Mouse (Mus musculus): Measurements from ENCODE around the gene Zfp148. TPM values are rescaled to one million over a fixed set of nuclear protein-coding genes. Genes with fewer than 3 reads are reported as not detected.

Gene Zfp148
- polyA plus RNA-seq, 1 experiment from 2014 or later, result 78.9 TPM

DNA sequence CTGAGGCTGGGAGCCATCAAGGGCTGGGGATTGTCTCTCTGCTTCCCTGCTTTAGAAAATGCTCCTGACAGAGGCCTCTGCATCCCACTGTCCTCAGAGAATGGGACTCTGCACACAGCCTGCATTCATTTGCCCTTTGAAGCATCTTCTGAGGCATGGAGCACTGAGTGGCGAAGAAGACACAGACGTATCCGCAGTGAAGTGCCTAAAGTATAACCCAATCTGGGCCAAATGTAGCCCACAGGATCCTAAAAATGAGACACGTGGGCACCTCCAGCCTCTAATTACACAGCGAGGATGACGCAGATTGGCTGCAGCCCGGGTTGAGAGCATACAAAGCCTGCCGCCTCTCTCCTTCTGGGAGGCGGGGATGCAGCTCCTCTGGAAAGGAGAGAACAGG, 36.3 kb upstream of the Zfp148 start:
- H3K27me3 ChIP-seq (replicated peaks; ENCODE audit: control insufficient read depth, insufficient read depth, low read length), result no peaks in the 10 kb centered on the region
- H3K9ac ChIP-seq (replicated peaks; ENCODE audit: low read depth, low read length), result 0 out of 2 replicates have a peak overlapping the region, but pooled peaks have one; percentile 0
- no peak overlapping the region for H3K4me3 ChIP-seq (replicated peaks; ENCODE audit: low read length)
- H3K27ac ChIP-seq (ENCODE audit: low read length), result no peak overlapping the region
- peak; percentile 71 for ATAC-seq
- H3K4me1 ChIP-seq (replicated peaks; ENCODE audit: control insufficient read depth, insufficient read depth, low read length), result no peaks in the 10 kb centered on the region
- H3K36me3 ChIP-seq (ENCODE audit: control insufficient read depth, insufficient read depth), result no peaks in the 10 kb centered on the region
- WGBS, result 33% methylated on average over 9 of the region's 9 CpGs
- H3K9me3 ChIP-seq (ENCODE audit: control insufficient read depth, low read length), result no peaks in the 10 kb centered on the region
- H3K4me2 ChIP-seq (ENCODE audit: low read length), result no peak overlapping the region

DNA sequence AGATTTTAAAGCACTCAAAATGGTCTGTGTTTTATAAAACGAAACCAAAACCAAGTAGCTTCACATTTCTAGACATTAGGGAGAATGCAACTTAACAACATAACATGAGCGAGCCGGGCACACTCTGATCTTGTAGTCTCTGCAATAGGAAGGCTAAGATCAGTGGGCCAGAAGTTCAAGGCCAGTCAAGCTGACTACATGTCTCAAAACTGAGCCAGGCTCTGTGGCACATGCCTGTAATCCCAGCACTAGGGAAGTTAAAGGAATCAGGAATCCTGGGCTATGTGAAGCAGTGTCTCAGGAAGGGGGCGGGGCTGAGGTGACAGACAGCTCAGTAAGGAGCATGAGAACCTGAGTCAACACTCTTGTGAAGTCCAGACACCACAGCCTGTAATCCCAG, 35.8 kb upstream of the Zfp148 start:
- 80% methylated on average over 4 of the region's 4 CpGs for WGBS
- no peaks in the 10 kb centered on the region for H3K27me3 ChIP-seq (replicated peaks; ENCODE audit: control insufficient read depth, insufficient read depth, low read length)
- no peak overlapping the region for H3K27ac ChIP-seq (ENCODE audit: low read length)
- no peak overlapping the region for H3K9ac ChIP-seq (replicated peaks; ENCODE audit: low read depth, low read length)
- no peak overlapping the region for H3K4me2 ChIP-seq (ENCODE audit: low read length)
- no peak overlapping the region for H3K4me3 ChIP-seq (replicated peaks; ENCODE audit: low read length)
- H3K36me3 ChIP-seq (ENCODE audit: control insufficient read depth, insufficient read depth), result no peaks in the 10 kb centered on the region
- H3K4me1 ChIP-seq (replicated peaks; ENCODE audit: control insufficient read depth, insufficient read depth, low read length), result no peaks in the 10 kb centered on the region
- no peak for ATAC-seq
- no peaks in the 10 kb centered on the region for H3K9me3 ChIP-seq (ENCODE audit: control insufficient read depth, low read length)

DNA sequence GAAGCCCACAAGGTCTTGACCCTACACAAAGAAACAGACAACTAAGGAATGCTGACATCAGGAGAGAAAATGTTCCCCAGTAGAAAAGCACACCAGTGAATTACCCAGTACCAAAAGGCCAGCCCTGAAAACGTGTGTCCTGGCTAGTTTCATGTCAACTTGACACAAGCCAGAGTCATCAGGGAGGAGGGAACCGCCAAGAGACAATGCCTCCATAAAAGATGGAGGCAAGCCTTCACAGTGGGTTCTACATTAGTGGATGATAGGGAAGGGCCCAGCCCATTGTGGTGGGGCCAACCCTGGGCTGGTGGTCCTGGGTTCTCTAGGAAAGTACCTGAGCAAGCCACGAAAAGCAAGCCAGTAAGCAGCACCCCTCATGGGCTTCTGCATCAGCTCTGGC, 34.3 kb upstream of the Zfp148 start:
- Histone ChIP-seq H3K4me1 (replicated peaks; ENCODE audit: control insufficient read depth, insufficient read depth, low read length) (no peaks in the 10 kb centered on the region), H3K4me3 (replicated peaks; ENCODE audit: low read length) (no peak overlapping the region), H3K9me3 (ENCODE audit: control insufficient read depth, low read length) (no peaks in the 10 kb centered on the region), H3K9ac (replicated peaks; ENCODE audit: low read depth, low read length) (no peak overlapping the region), H3K27ac (ENCODE audit: low read length) (no peak overlapping the region), H3K36me3 (ENCODE audit: control insufficient read depth, insufficient read depth) (no peaks in the 10 kb centered on the region), H3K4me2 (ENCODE audit: low read length) (no peak overlapping the region), H3K27me3 (replicated peaks; ENCODE audit: control insufficient read depth, insufficient read depth, low read length) (no peaks in the 10 kb centered on the region)
- ATAC-seq, result no peak
- WGBS, result 71% methylated on average over 3 of the region's 3 CpGs

DNA sequence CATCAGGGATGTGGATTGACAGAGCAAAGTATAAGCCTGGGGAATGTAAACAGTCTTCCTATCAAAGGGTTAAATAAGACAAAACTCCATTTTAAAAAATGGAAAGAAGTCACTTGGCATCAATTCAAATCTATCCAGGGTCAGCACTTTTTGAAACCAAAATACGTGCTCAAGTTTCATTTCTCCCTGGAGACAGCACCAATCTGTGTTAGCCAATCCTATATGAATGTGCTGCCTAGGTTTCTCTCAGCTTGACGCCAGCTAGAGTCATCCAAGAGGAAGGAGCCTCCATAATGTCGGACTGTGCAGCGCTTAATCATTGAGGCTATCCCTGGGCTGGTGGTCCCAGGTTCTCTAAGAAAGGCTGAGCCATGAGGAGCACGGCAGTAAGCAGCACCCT, 33.5 kb upstream of the Zfp148 start:
- 71% methylated on average over 5 of the region's 5 CpGs for WGBS
- H3K4me3 ChIP-seq (replicated peaks; ENCODE audit: low read length), result no peak overlapping the region

DNA sequence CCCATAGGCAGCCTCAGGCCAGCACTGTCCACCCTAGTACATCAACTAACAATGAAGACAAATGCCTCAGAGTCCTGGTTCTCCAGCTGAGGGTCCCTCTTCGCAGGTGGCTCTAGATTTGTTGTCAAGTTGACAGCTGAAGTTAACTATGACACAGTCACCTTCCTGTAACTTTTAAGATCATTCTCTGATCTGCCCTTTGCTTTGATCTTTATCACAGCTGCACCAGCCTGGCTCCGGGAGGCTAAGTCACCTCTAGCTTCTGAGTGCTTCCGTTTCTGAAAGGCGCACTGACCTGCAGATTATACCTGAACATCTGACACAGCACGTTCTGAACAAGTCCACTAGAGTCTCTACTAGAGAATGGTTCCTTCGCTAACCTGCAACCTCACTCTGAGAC, 22.8 kb upstream of the Zfp148 start:
- 91% methylated on average over 6 of the region's 6 CpGs for WGBS
- no peak overlapping the region for H3K9ac ChIP-seq (replicated peaks; ENCODE audit: low read depth, low read length)
- no peaks in the 10 kb centered on the region for H3K9me3 ChIP-seq (ENCODE audit: control insufficient read depth, low read length)
- H3K36me3 ChIP-seq (ENCODE audit: control insufficient read depth, insufficient read depth), result no peaks in the 10 kb centered on the region
- H3K4me2 ChIP-seq (ENCODE audit: low read length), result no peak overlapping the region
- H3K4me1 ChIP-seq (replicated peaks; ENCODE audit: control insufficient read depth, insufficient read depth, low read length), result no peaks in the 10 kb centered on the region
- ATAC-seq, result no peak
- no peaks in the 10 kb centered on the region for H3K27me3 ChIP-seq (replicated peaks; ENCODE audit: control insufficient read depth, insufficient read depth, low read length)
- no peak overlapping the region for H3K27ac ChIP-seq (ENCODE audit: low read length)
- H3K4me3 ChIP-seq (replicated peaks; ENCODE audit: low read length), result no peak overlapping the region

More for the DNA sequence above, 33.5 kb upstream of the Zfp148 start:
- no peak overlapping the region for H3K9ac ChIP-seq (replicated peaks; ENCODE audit: low read depth, low read length)
- H3K9me3 ChIP-seq (ENCODE audit: control insufficient read depth, low read length), result no peaks in the 10 kb centered on the region
- no peaks in the 10 kb centered on the region for H3K4me1 ChIP-seq (replicated peaks; ENCODE audit: control insufficient read depth, insufficient read depth, low read length)
- no peak overlapping the region for H3K4me2 ChIP-seq (ENCODE audit: low read length)
- no peak overlapping the region for H3K27ac ChIP-seq (ENCODE audit: low read length)
- no peaks in the 10 kb centered on the region for H3K36me3 ChIP-seq (ENCODE audit: control insufficient read depth, insufficient read depth)
- H3K27me3 ChIP-seq (replicated peaks; ENCODE audit: control insufficient read depth, insufficient read depth, low read length), result no peaks in the 10 kb centered on the region
- ATAC-seq, result no peak

DNA sequence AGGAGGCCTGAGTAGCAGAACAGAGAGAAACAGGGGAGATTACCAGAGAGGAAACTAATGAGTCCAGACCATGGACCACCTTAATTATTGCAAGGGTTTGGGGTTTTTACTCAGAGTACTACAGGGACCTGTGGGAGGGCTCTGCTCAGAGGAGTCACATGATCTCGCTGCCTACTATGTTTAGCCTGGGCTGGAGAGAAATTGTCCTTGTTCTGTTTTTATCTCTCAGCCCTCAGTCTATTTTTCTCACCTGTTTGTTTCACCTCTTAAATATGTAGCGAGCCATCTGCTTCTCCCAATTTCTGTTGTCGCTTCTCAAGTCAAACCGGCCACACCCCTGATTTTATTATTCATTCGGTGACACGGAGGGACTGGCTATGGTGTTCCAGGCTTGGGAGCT, 14.9 kb upstream of the Zfp148 start:
- no peaks in the 10 kb centered on the region for H3K4me1 ChIP-seq (replicated peaks; ENCODE audit: control insufficient read depth, insufficient read depth, low read length)
- H3K27ac ChIP-seq (ENCODE audit: low read length), result no peak overlapping the region
- no peaks in the 10 kb centered on the region for H3K36me3 ChIP-seq (ENCODE audit: control insufficient read depth, insufficient read depth)
- no peak overlapping the region for H3K9ac ChIP-seq (replicated peaks; ENCODE audit: low read depth, low read length)
- no peaks in the 10 kb centered on the region for H3K27me3 ChIP-seq (replicated peaks; ENCODE audit: control insufficient read depth, insufficient read depth, low read length)
- WGBS, result 89% methylated on average over 6 of the region's 6 CpGs
- H3K9me3 ChIP-seq (ENCODE audit: control insufficient read depth, low read length), result no peaks in the 10 kb centered on the region
- no peak overlapping the region for H3K4me3 ChIP-seq (replicated peaks; ENCODE audit: low read length)
- H3K4me2 ChIP-seq (ENCODE audit: low read length), result no peak overlapping the region
- no peak for ATAC-seq

DNA sequence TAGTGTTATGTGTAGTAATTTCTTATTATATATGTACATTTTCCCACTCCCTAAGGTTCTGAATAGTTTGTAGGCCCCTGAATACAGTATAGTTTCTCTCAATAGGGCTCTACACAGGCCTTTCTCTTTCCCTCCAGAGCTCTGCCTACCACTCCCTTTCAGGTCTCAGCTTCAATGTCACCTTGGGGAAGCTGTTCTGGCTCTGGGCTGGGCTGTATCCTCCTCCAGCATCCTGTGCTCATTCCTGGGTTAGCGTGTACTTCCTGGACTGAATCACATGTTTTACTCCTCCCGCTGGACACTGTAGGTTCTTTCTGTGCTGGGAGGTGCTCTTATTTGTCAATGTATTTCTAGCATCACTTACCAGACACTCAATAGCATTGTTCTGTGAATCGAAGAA, 12.0 kb upstream of the Zfp148 start:
- Histone ChIP-seq H3K36me3 (ENCODE audit: control insufficient read depth, insufficient read depth) (no peaks in the 10 kb centered on the region), H3K4me2 (ENCODE audit: low read length) (no peak overlapping the region), H3K4me3 (replicated peaks; ENCODE audit: low read length) (no peak overlapping the region), H3K4me1 (replicated peaks; ENCODE audit: control insufficient read depth, insufficient read depth, low read length) (no peaks in the 10 kb centered on the region), H3K27ac (ENCODE audit: low read length) (no peak overlapping the region), H3K27me3 (replicated peaks; ENCODE audit: control insufficient read depth, insufficient read depth, low read length) (no peaks in the 10 kb centered on the region), H3K9ac (replicated peaks; ENCODE audit: low read depth, low read length) (no peak overlapping the region), H3K9me3 (ENCODE audit: control insufficient read depth, low read length) (no peaks in the 10 kb centered on the region)
- WGBS, result 73% methylated on average over 3 of the region's 3 CpGs
- ATAC-seq, result no peak

DNA sequence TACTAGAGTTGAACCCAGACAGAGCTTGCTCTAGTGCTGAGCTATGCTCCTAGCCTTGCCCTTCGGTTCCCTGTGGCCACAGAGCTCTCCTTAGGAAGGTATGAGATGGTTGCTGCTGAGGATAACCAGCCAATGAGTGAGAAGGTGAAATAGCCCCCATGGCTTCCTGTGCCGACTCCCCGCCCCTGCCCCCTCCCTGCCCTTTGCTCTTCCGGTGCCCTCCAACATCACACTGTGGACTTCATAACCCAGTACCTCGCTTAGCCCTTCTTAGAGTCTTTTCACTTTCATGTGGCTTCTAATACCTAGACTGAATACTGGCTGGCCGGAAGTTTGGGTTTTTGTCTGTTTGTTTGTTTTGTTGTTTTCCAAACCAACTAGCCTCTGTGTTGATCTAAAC, 9.8 kb upstream of the Zfp148 start:
- Histone ChIP-seq H3K27ac (ENCODE audit: low read length) (no peak overlapping the region), H3K4me3 (replicated peaks; ENCODE audit: low read length) (no peak overlapping the region), H3K4me2 (ENCODE audit: low read length) (no peak overlapping the region), H3K36me3 (ENCODE audit: control insufficient read depth, insufficient read depth) (no peaks in the 10 kb centered on the region), H3K9ac (replicated peaks; ENCODE audit: low read depth, low read length) (no peak overlapping the region), H3K4me1 (replicated peaks; ENCODE audit: control insufficient read depth, insufficient read depth, low read length) (no peaks in the 10 kb centered on the region), H3K9me3 (ENCODE audit: control insufficient read depth, low read length) (no peaks in the 10 kb centered on the region), H3K27me3 (replicated peaks; ENCODE audit: control insufficient read depth, insufficient read depth, low read length) (no peaks in the 10 kb centered on the region)
- 66% methylated on average over 6 of the region's 6 CpGs for WGBS
- ATAC-seq, result no peak

DNA sequence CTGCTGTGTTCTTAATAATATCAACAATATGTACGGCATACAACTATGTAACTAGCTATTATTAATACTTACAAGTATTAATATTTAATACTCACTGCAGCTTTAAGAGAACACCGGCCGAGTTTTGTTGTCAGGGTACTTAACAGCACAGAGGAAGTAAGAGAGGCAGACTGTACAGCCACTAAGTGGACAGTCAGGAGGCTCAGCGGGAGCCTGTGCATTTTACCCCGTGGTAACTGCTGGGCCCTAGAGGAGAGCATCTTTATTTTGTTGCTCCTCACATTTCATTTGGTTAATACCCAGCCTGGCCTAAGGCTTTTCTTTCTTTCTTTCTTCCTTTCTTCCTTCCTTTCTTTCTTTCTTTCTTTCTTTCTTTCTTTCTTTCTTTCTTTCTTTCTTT, 8.0 kb upstream of the Zfp148 start:
- no peak overlapping the region for H3K4me3 ChIP-seq (replicated peaks; ENCODE audit: low read length)
- H3K27ac ChIP-seq (ENCODE audit: low read length), result no peak overlapping the region
- H3K36me3 ChIP-seq (ENCODE audit: control insufficient read depth, insufficient read depth), result no peaks in the 10 kb centered on the region
- H3K9me3 ChIP-seq (ENCODE audit: control insufficient read depth, low read length), result no peaks in the 10 kb centered on the region
- no peak overlapping the region for H3K4me2 ChIP-seq (ENCODE audit: low read length)
- no peak overlapping the region for H3K9ac ChIP-seq (replicated peaks; ENCODE audit: low read depth, low read length)
- 71% methylated on average over 5 of the region's 5 CpGs for WGBS
- no peaks in the 10 kb centered on the region for H3K4me1 ChIP-seq (replicated peaks; ENCODE audit: control insufficient read depth, insufficient read depth, low read length)
- no peaks in the 10 kb centered on the region for H3K27me3 ChIP-seq (replicated peaks; ENCODE audit: control insufficient read depth, insufficient read depth, low read length)
- no peak for ATAC-seq

DNA sequence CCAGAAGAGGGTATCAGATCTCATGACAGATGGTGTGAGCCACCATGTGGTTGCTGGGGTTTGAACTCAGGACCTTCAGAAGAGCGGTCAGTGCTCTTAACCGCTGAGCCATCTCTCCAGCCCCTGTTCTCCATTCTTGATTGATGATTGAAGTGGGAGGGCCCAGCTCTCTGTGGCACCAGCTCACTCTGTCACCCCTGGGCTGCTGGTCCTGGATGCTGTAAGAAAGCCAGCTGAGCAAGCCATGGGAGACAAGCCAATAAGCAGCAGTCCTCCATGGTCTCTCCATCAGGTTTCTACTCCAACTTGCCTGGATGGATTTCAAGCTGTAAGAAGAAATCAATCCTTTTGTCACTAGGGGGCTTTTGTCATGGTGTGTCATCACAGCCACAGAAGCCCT, 7.3 kb upstream of the Zfp148 start:
- Histone ChIP-seq H3K27ac (ENCODE audit: low read length) (no peak overlapping the region), H3K9me3 (ENCODE audit: control insufficient read depth, low read length) (no peaks in the 10 kb centered on the region), H3K27me3 (replicated peaks; ENCODE audit: control insufficient read depth, insufficient read depth, low read length) (no peaks in the 10 kb centered on the region), H3K9ac (replicated peaks; ENCODE audit: low read depth, low read length) (no peak overlapping the region), H3K4me2 (ENCODE audit: low read length) (no peak overlapping the region), H3K36me3 (ENCODE audit: control insufficient read depth, insufficient read depth) (no peaks in the 10 kb centered on the region), H3K4me1 (replicated peaks; ENCODE audit: control insufficient read depth, insufficient read depth, low read length) (no peaks in the 10 kb centered on the region), H3K4me3 (replicated peaks; ENCODE audit: low read length) (no peak overlapping the region)
- no peak for ATAC-seq
- 93% methylated on average over 2 of the region's 2 CpGs for WGBS
